Mouse (Mus musculus): Measurements from ENCODE around the gene Pdcl3. TPM values are rescaled to one million over a fixed set of nuclear protein-coding genes. Genes with fewer than 3 reads are reported as not detected.

The Pdcl3 gene
- 62.1 TPM for polyA plus RNA-seq (2017; shearing (Covaris generic))

DNA sequence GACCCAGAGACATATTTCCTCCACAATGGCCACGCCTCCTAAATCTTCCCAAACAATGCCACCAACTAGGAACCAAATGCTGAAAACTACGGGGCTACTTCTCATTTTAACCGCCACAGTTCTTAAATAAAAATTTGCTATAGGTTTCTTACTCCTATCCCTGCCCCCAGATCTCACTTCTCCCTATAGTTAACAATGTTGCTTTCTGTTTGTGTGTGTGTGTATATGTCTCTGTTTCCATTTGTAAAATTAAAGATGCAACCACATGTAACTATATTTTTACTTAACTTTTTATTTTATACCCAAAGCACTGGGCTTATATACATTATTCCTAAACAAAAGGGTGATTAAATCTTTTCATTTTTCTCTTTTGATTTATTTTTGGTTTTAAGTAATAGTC lies at the start of gene Pdcl3:
Gene Pdcl3 (plus strand): TSS at position 301 of the 400 bp plus-strand sequence.

GRCm38 (mm10) chr1:38938849-38939248 lies 46.6 kb upstream of the Pdcl3 start, which contains the start of gene Nms:
TSS of gene Nms (plus strand) at chr1:38939149.

Other genes with a start within 250 kb of the Pdcl3 start
- not detected for gene Lonrf2, start 148.9 kb upstream of the Pdcl3 start, polyA plus RNA-seq (2017; shearing (Covaris generic))
- gene Chst10, start 87.4 kb upstream of the Pdcl3 start, polyA plus RNA-seq (2017; shearing (Covaris generic)): 15.9 TPM
- gene Nms, start 46.5 kb upstream of the Pdcl3 start, polyA plus RNA-seq (2017; shearing (Covaris generic)): not detected
- gene Npas2, start 208.1 kb downstream of the Pdcl3 start, polyA plus RNA-seq (2017; shearing (Covaris generic)): 0.09 TPM